Mouse (Mus musculus) limb, embryonic 14.5 days (tissue): ENCODE data around the gene Jaml. TPM values are rescaled to one million over a fixed set of nuclear protein-coding genes. Genes with fewer than 3 reads are reported as not detected.
A peak's percentile ranks its signal among the peaks of the same experiment; 100 is the strongest.

Experiments used
- ATAC-seq: fragments of 200-750 bp; cut with Nextera tagmentation; 2 replicates; pipeline ENCODE4 v1.8.0; 2017; ENCODE audit warnings: low read depth, moderate number of reproducible peaks, moderate TSS enrichment; ENCODE audit not compliant: low FRiP score
- DNase-seq: peaks from one replicate; pipeline ENCODE4 v3.0.0-alpha.2; 2015; ENCODE audit warnings: low spot score
- H3K27ac ChIP-seq: fragments of 300-500 bp; sonication (generic); replicated peaks from 2 replicates; pipeline ENCODE4 v1.5.1; 2014; ENCODE audit warnings: low read depth, mild to moderate bottlenecking, low read length, moderate library complexity, mixed read lengths
- H3K27me3 ChIP-seq: fragments of 300-500 bp; sonication (generic); 2 replicates; pipeline ENCODE4 v1.6.1; 2014; ENCODE audit warnings: low read length, mixed read lengths; ENCODE audit not compliant: control insufficient read depth, insufficient read depth
- H3K36me3 ChIP-seq: fragments of 300-500 bp; sonication (generic); 2 replicates; pipeline ENCODE4 v1.6.1; 2014; ENCODE audit warnings: mild to moderate bottlenecking, low read length, moderate library complexity, mixed read lengths; ENCODE audit not compliant: control insufficient read depth, insufficient read depth
- H3K4me1 ChIP-seq: fragments of 300-500 bp; sonication (generic); 2 replicates; pipeline ENCODE4 v1.6.1; 2014; ENCODE audit warnings: antibody characterized with exemption, low read length, mixed read lengths; ENCODE audit not compliant: control insufficient read depth, insufficient read depth
- H3K4me2 ChIP-seq: fragments of 300-500 bp; sonication (generic); replicated peaks from 2 replicates; pipeline ENCODE4 v1.6.1; 2014; ENCODE audit warnings: low read depth, mild to moderate bottlenecking, low read length, moderate library complexity; ENCODE audit not compliant: severe bottlenecking
- H3K4me3 ChIP-seq: fragments of 300-500 bp; sonication (generic); replicated peaks from 2 replicates; pipeline ENCODE4 v1.5.1; 2014; ENCODE audit warnings: low read length
- H3K9ac ChIP-seq: fragments of 300-500 bp; sonication (generic); 2 replicates; pipeline ENCODE4 v1.6.1; 2014; ENCODE audit warnings: mild to moderate bottlenecking, low read depth, low read length, moderate library complexity; ENCODE audit not compliant: severe bottlenecking
- H3K9me3 ChIP-seq: fragments of 300-500 bp; sonication (generic); 2 replicates; pipeline ENCODE4 v1.6.1; 2016; ENCODE audit warnings: low read length; ENCODE audit not compliant: control insufficient read depth
- POLR2A ChIP-seq: fragments of 200-500 bp; IDR thresholded peaks from 2 replicates; pipeline ENCODE4 v1.8.0; 2012; ENCODE audit warnings: inconsistent platforms, mild to moderate bottlenecking, moderate library complexity, borderline replicate concordance; ENCODE audit not compliant: insufficient read depth, insufficient read length; ENCODE audit errors: extremely low read depth
- WGBS: fragments of 180-500 bp; shearing (Covaris S2); extraction: QIAGEN DNeasy Blood & Tissue Kit; methylation state at CpG from one replicate; pipeline ENCODE4 v1.1.7; 2014; 5-methylcytosine and 5-hydroxymethylcytosine counted together
- polyA plus RNA-seq, 2 experiments: library from polyadenylated mRNA; depleted of rRNA in 1 of 2; stranded (reverse) in 1 of 2; unstranded in 1 of 2; fragments of >200 nt; fragmentation: Nextera tagmentation in 1 of 2; extraction: Ambion mirVana in 1 of 2; gene quantifications; 2 replicates each; pipeline versions ENCODE4 v1.2.1 to v1.2.3; 2012 to 2014

Jaml gene
- polyA plus RNA-seq, 2 experiments = 0.28 to 0.43 TPM

- H3K4me1 ChIP-seq = peaks cover 2% of the 10 kb centered on the region; the same call in 1 of the 2 replicates
- ATAC-seq = no peak
- no peak overlapping the region for H3K4me2 ChIP-seq
- DNase-seq = peak; percentile 54
- no peak overlapping the region for H3K27ac ChIP-seq
- no peak overlapping the region for H3K9ac ChIP-seq
- WGBS = 31% methylated on average over 4 of the region's 4 CpGs
- H3K27me3 ChIP-seq = no peaks in the 10 kb centered on the region
- H3K9me3 ChIP-seq = no peaks in the 10 kb centered on the region
- no peak for TF ChIP-seq POLR2A
- H3K4me3 ChIP-seq = no peak overlapping the region
- H3K36me3 ChIP-seq = no peaks in the 10 kb centered on the region; the same call in 1 of the 2 replicates
Observed at GRCm38 (mm10) chr9:45048511-45048910, 30.5 kb upstream of the Jaml start.

GRCm38 (mm10) chr9:45049731-45050130 is 29.3 kb upstream of the Jaml start:
- no peaks in the 10 kb centered on the region; the same call in 1 of the 2 replicates for H3K36me3 ChIP-seq
- H3K9me3 ChIP-seq = no peaks in the 10 kb centered on the region
- no peak overlapping the region for H3K9ac ChIP-seq
- H3K4me3 ChIP-seq = no peak overlapping the region
- no peak for TF ChIP-seq POLR2A
- DNase-seq = no peak
- no peaks in the 10 kb centered on the region for H3K4me1 ChIP-seq
- 81% methylated on average over 1 of the region's 1 CpGs for WGBS
- no peak overlapping the region for H3K27ac ChIP-seq
- no peak overlapping the region for H3K4me2 ChIP-seq
- no peaks in the 10 kb centered on the region for H3K27me3 ChIP-seq
- no peak for ATAC-seq

- H3K4me1 ChIP-seq = no peaks in the 10 kb centered on the region
- no peaks in the 10 kb centered on the region for H3K9me3 ChIP-seq
- TF ChIP-seq POLR2A = no peak
- ATAC-seq (no peak), DNase-seq (no peak)
- 95% methylated on average over 2 of the region's 2 CpGs for WGBS
- H3K27me3 ChIP-seq = no peaks in the 10 kb centered on the region
- H3K4me3 ChIP-seq = no peak overlapping the region
- H3K9ac ChIP-seq = no peak overlapping the region
- H3K4me2 ChIP-seq = no peak overlapping the region
- H3K27ac ChIP-seq = no peak overlapping the region
- no peaks in the 10 kb centered on the region; the same call in 1 of the 2 replicates for H3K36me3 ChIP-seq
Observed at GRCm38 (mm10) chr9:45050301-45050700, 28.7 kb upstream of the Jaml start.

- peak within 1 kb of the TSS; percentile 54 for H3K9ac ChIP-seq
- ATAC-seq (peak; percentile 99), DNase-seq (peak; percentile 94)
- no peaks in the 10 kb centered on the region for H3K27me3 ChIP-seq
- no peaks in the 10 kb centered on the region for H3K4me1 ChIP-seq
- TF ChIP-seq POLR2A = peak; percentile 74; the same call in 1 of the 2 replicates
- H3K9me3 ChIP-seq = no peaks in the 10 kb centered on the region
- H3K4me2 ChIP-seq = peak within 1 kb of the TSS; percentile 63
- H3K36me3 ChIP-seq = no peaks in the 10 kb centered on the region; the same call in 1 of the 2 replicates
- peak within 1 kb of the TSS; percentile 95 for H3K27ac ChIP-seq
- peak within 1 kb of the TSS; percentile 60 for H3K4me3 ChIP-seq
- WGBS = under 1% methylated on average over 30 of the region's 33 CpGs
Observed at GRCm38 (mm10) chr9:45055082-45055713, 23.8 kb upstream of the Jaml start, which contains the start of gene Mpzl3. Gene Mpzl3, plus strand, starts transcription at chr9:45055186.

GRCm38 (mm10) chr9:45058304-45058940 is 20.6 kb upstream of the Jaml start:
- no peaks in the 10 kb centered on the region for H3K4me1 ChIP-seq
- DNase-seq (no peak), ATAC-seq (no peak)
- no peak overlapping the region for H3K9ac ChIP-seq
- no peaks in the 10 kb centered on the region for H3K36me3 ChIP-seq
- TF ChIP-seq POLR2A = no peak
- H3K27ac ChIP-seq = no peak overlapping the region
- 22% methylated on average over 5 of the region's 5 CpGs for WGBS
- no peaks in the 10 kb centered on the region for H3K27me3 ChIP-seq
- no peaks in the 10 kb centered on the region for H3K9me3 ChIP-seq
- no peak overlapping the region for H3K4me2 ChIP-seq
- H3K4me3 ChIP-seq = no peak overlapping the region
